Mouse (Mus musculus) cerebellum, adult 2 months (tissue): ENCODE results near the gene Svop.

Experiments used
- CTCF ChIP-seq: fragments of 200-500 bp; IDR thresholded peaks from 2 replicates; pipeline ENCODE4 v1.5.1; 2011; ENCODE audit warnings: low read depth, mild to moderate bottlenecking, control low read depth, low read length, moderate library complexity, borderline replicate concordance; ENCODE audit not compliant: insufficient read depth
- POLR2A ChIP-seq: fragments of 200-500 bp; IDR thresholded peaks from 2 replicates; pipeline ENCODE4 v1.6.1; 2011; ENCODE audit warnings: low read length, control low read depth, borderline replicate concordance; ENCODE audit not compliant: insufficient read depth

- no peak for TF ChIP-seq POLR2A
- TF ChIP-seq CTCF = no peak
Measured at GRCm38 (mm10) chr5:114057129-114057731, 34.1 kb downstream of the Svop start.
